23 mouse cellular contexts compared by ENCODE assay signal in genomic region chr3:41031286-41032210, GRCm38 (mm10). TPM values are rescaled to one million over a fixed set of nuclear protein-coding genes. Genes with fewer than 3 reads are reported as not detected.
DNase-seq lines count a peak whose midpoint lies in the region; ATAC-seq lines count a peak whose summit lies in the region.
"Had no signal": no experiment of that assay in that cellular context is flagged by ENCODE, and none has a peak within 500 bp of the region (broad histone marks: within the 10 kb centered on the region; RNA-seq: fewer than 3 reads in every experiment).

No protein-coding gene starts in this region.

- no peak overlapping the region for H3K4me2 ChIP-seq in liver, embryonic 16.5 days (ENCODE audit: low read depth, low read length)
- no peak overlapping the region for H3K4me2 ChIP-seq in liver, embryonic 12.5 days
- H3K4me2 ChIP-seq: embryonic facial prominence, embryonic 15.5 days; forebrain, embryonic 15.5 days; heart, embryonic 13.5 days; hindbrain, embryonic 12.5 days had no signal

- 57% methylated on average over 12 of the region's 12 CpGs for WGBS in liver, embryonic 16.5 days (ENCODE audit: insufficient replicate concordance)
- WGBS in liver, embryonic 12.5 days (ENCODE audit: insufficient replicate concordance) = 64% methylated on average over 12 of the region's 12 CpGs

- ATAC-seq in liver, embryonic 16.5 days (ENCODE audit: low read depth) = peak; percentile 72; the same call in 1 of the 2 replicates
- no peak for ATAC-seq in liver, embryonic 12.5 days
- ATAC-seq: forebrain, embryonic 15.5 days; hindbrain, embryonic 16.5 days; inflammation-experienced regulatory T-cells, adult 6 months; intestine, postnatal 0 days had no signal

- no peak overlapping the region for H3K9ac ChIP-seq in liver, embryonic 16.5 days (ENCODE audit: low read depth, low read length)
- H3K9ac ChIP-seq in liver, embryonic 12.5 days = no peak overlapping the region
- H3K9ac ChIP-seq: embryonic facial prominence, embryonic 15.5 days; forebrain, embryonic 15.5 days; heart, embryonic 13.5 days; hindbrain, embryonic 12.5 days had no signal

- H3K9me3 ChIP-seq in liver, embryonic 16.5 days (replicated peaks; ENCODE audit: control insufficient read depth, low read length) = no peaks in the 10 kb centered on the region
- no peaks in the 10 kb centered on the region for H3K9me3 ChIP-seq in liver, embryonic 12.5 days (replicated peaks)
- H3K9me3 ChIP-seq: embryonic facial prominence, embryonic 15.5 days; forebrain, embryonic 15.5 days; G1E; heart, embryonic 13.5 days; hindbrain, embryonic 12.5 days had no signal

- H3K27ac ChIP-seq in liver, embryonic 16.5 days (ENCODE audit: low read length) = no peak overlapping the region
- H3K27ac ChIP-seq in liver, embryonic 12.5 days = no peak overlapping the region
- H3K27ac ChIP-seq: embryonic facial prominence, embryonic 15.5 days; forebrain, embryonic 15.5 days; heart, embryonic 13.5 days; hindbrain, embryonic 12.5 days had no signal

- no peaks in the 10 kb centered on the region for H3K27me3 ChIP-seq in liver, embryonic 16.5 days (ENCODE audit: control insufficient read depth, insufficient read depth, low read depth, low read length)
- no peaks in the 10 kb centered on the region for H3K27me3 ChIP-seq in liver, embryonic 12.5 days (replicated peaks)
- H3K27me3 ChIP-seq: embryonic facial prominence, embryonic 15.5 days; forebrain, embryonic 15.5 days; heart, embryonic 13.5 days; hindbrain, embryonic 12.5 days had no signal

- DNase-seq in CD4-positive helper T cell, adult 2 months (ENCODE audit: low read depth, low spot score) = peak; percentile 5
- peak; percentile 23 for DNase-seq in Muller cell, postnatal 12 days (ENCODE audit: inconsistent ontology term)
- DNase-seq in layer of hippocampus, postnatal 14 days (ENCODE audit: low spot score in 2 of 2) = no peak
- no peak for DNase-seq in spleen, adult 12 weeks (ENCODE audit: low spot score)
- no peak for DNase-seq in embryo, embryonic 9.5 days (ENCODE audit: extremely low spot score)
- DNase-seq: adrenal gland, adult 2 months; adrenal gland, postnatal 25 days; cerebellum, adult 18-20 months; cerebellum, adult 9-11 months; cerebellum, postnatal 36 days; gastrocnemius, postnatal 10 days; heart, postnatal 4 days had no signal

- H3K4me3 ChIP-seq in liver, embryonic 16.5 days (ENCODE audit: low read depth, low read length) = no peak overlapping the region
- H3K4me3 ChIP-seq in liver, embryonic 12.5 days = no peak overlapping the region
- H3K4me3 ChIP-seq: embryonic facial prominence, embryonic 15.5 days; erythroblast, embryonic 14.5 days; forebrain, embryonic 15.5 days; heart, embryonic 13.5 days; hindbrain, embryonic 12.5 days had no signal

- H3K36me3 ChIP-seq in liver, embryonic 16.5 days (ENCODE audit: control insufficient read depth, insufficient read depth) = no peaks in the 10 kb centered on the region
- no peaks in the 10 kb centered on the region for H3K36me3 ChIP-seq in liver, embryonic 12.5 days
- H3K36me3 ChIP-seq: embryonic facial prominence, embryonic 15.5 days; forebrain, embryonic 15.5 days; heart, embryonic 13.5 days; hindbrain, embryonic 12.5 days had no signal

- no peaks in the 10 kb centered on the region for H3K4me1 ChIP-seq in liver, embryonic 16.5 days (ENCODE audit: control insufficient read depth, low read depth, low read length)
- H3K4me1 ChIP-seq in liver, embryonic 12.5 days = no peaks in the 10 kb centered on the region
- H3K4me1 ChIP-seq: embryonic facial prominence, embryonic 15.5 days; forebrain, embryonic 15.5 days; heart, embryonic 13.5 days; hindbrain, embryonic 12.5 days had no signal

RNA-seq across cellular contexts. Expression of gene Pgrmc2, which starts 51.3 kb away (rescaled TPM):
- polyA plus RNA-seq in liver, embryonic 16.5 days (2015; fragmentation: Nextera tagmentation; extraction: Ambion mirVana) = 15.2 and 15.3 TPM in 2 replicates
- polyA plus RNA-seq in liver, embryonic 12.5 days (2016; fragmentation: Nextera tagmentation; extraction: Ambion mirVana) = 34.1 and 34.9 TPM in 2 replicates
- total RNA-seq in layer of hippocampus, postnatal 14 days (2021) = 10 to 100 TPM; 47.1 to 50.5 TPM

Comparison
In these comparisons a context has a peak if more than half of its experiments do, and no peak if none do; other contexts are left out.
1. DNase-seq: peak in CD4-positive helper T cell, adult 2 months (single experiment) and Muller cell, postnatal 12 days (single experiment); none in layer of hippocampus, postnatal 14 days (0 of 2), spleen, adult 12 weeks (single experiment) and embryo, embryonic 9.5 days (single experiment).